Mouse (Mus musculus): Measurements from ENCODE around the gene Srf.

DNA sequence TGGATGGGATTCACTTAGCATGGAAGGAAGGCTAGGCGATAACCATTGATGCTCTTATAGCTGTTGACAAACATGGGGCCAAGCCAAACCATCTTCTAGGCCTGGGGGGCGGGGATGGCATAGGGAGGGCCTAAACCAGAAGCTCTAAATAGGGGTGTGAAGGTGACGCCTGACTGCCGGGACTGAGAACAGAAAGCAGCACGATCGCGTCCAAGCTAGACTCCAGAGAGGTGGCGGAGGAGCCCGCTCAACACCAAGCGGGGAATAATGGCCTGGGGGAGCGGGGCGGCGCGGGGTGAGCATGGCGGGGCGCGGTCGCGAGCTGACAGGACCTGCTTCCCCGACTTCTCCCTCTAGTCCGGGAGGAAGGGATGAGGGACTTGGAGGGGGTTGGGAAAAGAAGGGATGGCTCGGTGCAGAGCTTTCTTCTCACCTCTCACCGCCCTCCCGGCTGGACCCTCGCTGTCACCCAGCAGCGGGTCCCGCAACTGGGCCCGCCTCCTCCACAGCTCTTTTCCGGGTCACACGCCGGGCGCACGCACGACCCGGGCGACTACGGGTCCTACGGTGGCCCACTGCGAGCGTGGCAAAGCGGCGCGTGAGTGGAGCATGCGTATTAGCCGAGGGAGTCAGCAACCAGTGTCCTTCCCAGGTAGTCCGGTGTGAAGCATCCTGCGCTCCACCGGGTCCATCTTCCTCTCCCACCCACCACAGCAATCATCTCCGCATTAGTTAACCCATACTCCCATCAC lies 10.0 kb downstream of the Srf start, which contains the start of gene Cul9:
- TF ChIP-seq CTCF (conservative IDR thresholded peaks at IDR 0.05; ENCODE audit: low read length) = no peak
- TF ChIP-seq NANOG (IDR thresholded peaks at IDR 0.05; ENCODE audit: borderline replicate concordance, low read length) = no peak

Measured in E14TG2a.4 (cell line).